Mouse (Mus musculus) hindbrain, embryonic 16.5 days (tissue): ENCODE data around the gene Acadsb. TPM values are rescaled to one million over a fixed set of nuclear protein-coding genes. Genes with fewer than 3 reads are reported as not detected.

ENCODE experiments used
- ATAC-seq: fragments of 200-750 bp; cut with Nextera tagmentation; 2 replicates; pipeline ENCODE4 v1.8.0; 2017; ENCODE audit warnings: moderate TSS enrichment, moderate library complexity
- H3K27ac ChIP-seq: fragments of 300-500 bp; sonication (generic); 2 replicates; pipeline ENCODE4 v1.5.1; 2014; ENCODE audit warnings: low read depth, mild to moderate bottlenecking, control low read depth, low read length, moderate library complexity
- H3K27me3 ChIP-seq: fragments of 300-500 bp; sonication (generic); replicated peaks from 2 replicates; pipeline ENCODE4 v1.6.1; 2014; ENCODE audit warnings: low read length; ENCODE audit not compliant: control insufficient read depth, insufficient read depth
- H3K36me3 ChIP-seq: fragments of 300-500 bp; sonication (generic); 2 replicates; pipeline ENCODE4 v1.6.1; 2014; ENCODE audit warnings: mild to moderate bottlenecking, low read length, moderate library complexity, mixed read lengths; ENCODE audit not compliant: control insufficient read depth, insufficient read depth
- H3K4me1 ChIP-seq: fragments of 300-500 bp; sonication (generic); 2 replicates; pipeline ENCODE4 v1.6.1; 2014; ENCODE audit warnings: low read depth, low read length; ENCODE audit not compliant: control insufficient read depth, insufficient read depth
- H3K4me2 ChIP-seq: fragments of 300-500 bp; sonication (generic); 2 replicates; pipeline ENCODE4 v1.6.1; 2014; ENCODE audit warnings: mild to moderate bottlenecking, low read length, control low read depth, moderate library complexity
- H3K4me3 ChIP-seq: fragments of 300-500 bp; sonication (generic); 2 replicates; pipeline ENCODE4 v1.5.1; 2014; ENCODE audit warnings: mild to moderate bottlenecking, low read length, control low read depth, moderate library complexity
- H3K9ac ChIP-seq: fragments of 300-500 bp; sonication (generic); 2 replicates; pipeline ENCODE4 v1.6.1; 2014; ENCODE audit warnings: low read depth, mild to moderate bottlenecking, control low read depth, low read length, moderate library complexity
- H3K9me3 ChIP-seq: fragments of 300-500 bp; sonication (generic); 2 replicates; pipeline ENCODE4 v1.6.1; 2014; ENCODE audit warnings: mild to moderate bottlenecking, low read length, moderate library complexity; ENCODE audit not compliant: control insufficient read depth
- WGBS: fragments of 180-500 bp; shearing (Covaris S2); extraction: QIAGEN DNeasy Blood & Tissue Kit; methylation state at CpG from one replicate; pipeline ENCODE4 v1.1.7; 2014; 5-methylcytosine and 5-hydroxymethylcytosine counted together
- polyA plus RNA-seq: library from polyadenylated mRNA; unstranded; fragments of >200 nt; fragmentation: Nextera tagmentation; extraction: Ambion mirVana; gene quantifications from 2 replicates; pipeline ENCODE4 v1.2.1, GENCODE M21; 2015

The Acadsb gene
- polyA plus RNA-seq, 1 experiment from 2014 or later, result 101 TPM

GRCm38 (mm10) chr7:131434276-131434675 is 23.9 kb downstream of the Acadsb start:
- no peaks in the 10 kb centered on the region for H3K9me3 ChIP-seq
- ATAC-seq, result no peak
- no peak overlapping the region for H3K4me2 ChIP-seq
- H3K4me1 ChIP-seq, result no peaks in the 10 kb centered on the region
- H3K4me3 ChIP-seq, result no peak overlapping the region
- H3K27ac ChIP-seq, result no peak overlapping the region
- WGBS, result 98% methylated on average over 1 of the region's 1 CpGs
- peaks cover 19% of the 10 kb centered on the region for H3K36me3 ChIP-seq
- H3K9ac ChIP-seq, result no peak overlapping the region
- H3K27me3 ChIP-seq, result no peaks in the 10 kb centered on the region

- 68% methylated on average over 3 of the region's 3 CpGs for WGBS
- H3K4me2 ChIP-seq, result no peak overlapping the region
- no peaks in the 10 kb centered on the region for H3K27me3 ChIP-seq
- no peak overlapping the region for H3K4me3 ChIP-seq
- no peak overlapping the region for H3K27ac ChIP-seq
- no peak for ATAC-seq
- H3K9me3 ChIP-seq, result no peaks in the 10 kb centered on the region
- H3K36me3 ChIP-seq, result peaks cover 5% of the 10 kb centered on the region
- H3K4me1 ChIP-seq, result no peaks in the 10 kb centered on the region
- H3K9ac ChIP-seq, result no peak overlapping the region
Observed at GRCm38 (mm10) chr7:131437051-131437450, 26.6 kb downstream of the Acadsb start.

GRCm38 (mm10) chr7:131456714-131457113 is 46.3 kb downstream of the Acadsb start:
- ATAC-seq, result no peak
- Histone ChIP-seq H3K9me3 (no peaks in the 10 kb centered on the region), H3K4me1 (no peaks in the 10 kb centered on the region), H3K9ac (no peak overlapping the region), H3K27me3 (no peaks in the 10 kb centered on the region), H3K27ac (no peak overlapping the region), H3K4me3 (no peak overlapping the region), H3K4me2 (no peak overlapping the region), H3K36me3 (no peaks in the 10 kb centered on the region)
- 90% methylated on average over 5 of the region's 5 CpGs for WGBS

GRCm38 (mm10) chr7:131465117-131465601 is 54.8 kb downstream of the Acadsb start:
- Histone ChIP-seq H3K27ac (no peak overlapping the region), H3K36me3 (no peaks in the 10 kb centered on the region), H3K9me3 (no peaks in the 10 kb centered on the region), H3K9ac (no peak overlapping the region), H3K4me1 (no peaks in the 10 kb centered on the region), H3K27me3 (no peaks in the 10 kb centered on the region), H3K4me3 (no peak overlapping the region), H3K4me2 (no peak overlapping the region)
- 16% methylated on average over 3 of the region's 3 CpGs for WGBS
- no peak for ATAC-seq

GRCm38 (mm10) chr7:131465735-131466134 is 55.3 kb downstream of the Acadsb start:
- Histone ChIP-seq H3K4me3 (no peak overlapping the region), H3K36me3 (no peaks in the 10 kb centered on the region), H3K4me2 (no peak overlapping the region), H3K9ac (no peak overlapping the region), H3K27ac (no peak overlapping the region), H3K27me3 (no peaks in the 10 kb centered on the region), H3K9me3 (no peaks in the 10 kb centered on the region), H3K4me1 (no peaks in the 10 kb centered on the region)
- no peak for ATAC-seq
- 27% methylated on average over 3 of the region's 3 CpGs for WGBS

GRCm38 (mm10) chr7:131467312-131467711 is 56.9 kb downstream of the Acadsb start:
- H3K9me3 ChIP-seq, result no peaks in the 10 kb centered on the region
- WGBS, result 89% methylated on average over 3 of the region's 3 CpGs
- no peak for ATAC-seq

GRCm38 (mm10) chr7:131469506-131469905 is 59.1 kb downstream of the Acadsb start:
- Histone ChIP-seq H3K9me3 (no peaks in the 10 kb centered on the region), H3K27ac (no peak overlapping the region), H3K4me2 (no peak overlapping the region), H3K27me3 (no peaks in the 10 kb centered on the region), H3K36me3 (no peaks in the 10 kb centered on the region), H3K9ac (no peak overlapping the region), H3K4me3 (no peak overlapping the region), H3K4me1 (no peaks in the 10 kb centered on the region)
- 82% methylated on average over 3 of the region's 3 CpGs for WGBS
- no peak for ATAC-seq

More at GRCm38 (mm10) chr7:131467312-131467711, 56.9 kb downstream of the Acadsb start:
- Histone ChIP-seq H3K4me3 (no peak overlapping the region), H3K36me3 (no peaks in the 10 kb centered on the region), H3K9ac (no peak overlapping the region), H3K4me2 (no peak overlapping the region), H3K27me3 (no peaks in the 10 kb centered on the region), H3K4me1 (no peaks in the 10 kb centered on the region), H3K27ac (no peak overlapping the region)

GRCm38 (mm10) chr7:131471551-131471950 is 61.1 kb downstream of the Acadsb start:
- Histone ChIP-seq H3K27me3 (no peaks in the 10 kb centered on the region), H3K4me1 (no peaks in the 10 kb centered on the region), H3K9me3 (no peaks in the 10 kb centered on the region), H3K27ac (no peak overlapping the region), H3K4me2 (no peak overlapping the region), H3K4me3 (no peak overlapping the region), H3K9ac (no peak overlapping the region), H3K36me3 (no peaks in the 10 kb centered on the region)
- 89% methylated on average over 5 of the region's 5 CpGs for WGBS
- ATAC-seq, result no peak

GRCm38 (mm10) chr7:131477140-131477539 is 66.7 kb downstream of the Acadsb start:
- Histone ChIP-seq H3K9ac (no peak overlapping the region), H3K36me3 (no peaks in the 10 kb centered on the region)
- 13% methylated on average over 8 of the region's 8 CpGs for WGBS

GRCm38 (mm10) chr7:131478403-131478802 is 68.0 kb downstream of the Acadsb start:
- no peak for ATAC-seq
- Histone ChIP-seq H3K9ac (no peak overlapping the region), H3K4me3 (no peak overlapping the region), H3K9me3 (no peaks in the 10 kb centered on the region), H3K4me1 (no peaks in the 10 kb centered on the region), H3K36me3 (no peaks in the 10 kb centered on the region), H3K27me3 (no peaks in the 10 kb centered on the region), H3K4me2 (no peak overlapping the region), H3K27ac (no peak overlapping the region)
- WGBS, result 93% methylated on average over 5 of the region's 5 CpGs

More at GRCm38 (mm10) chr7:131477140-131477539, 66.7 kb downstream of the Acadsb start:
- Histone ChIP-seq H3K27me3 (no peaks in the 10 kb centered on the region), H3K4me3 (no peak overlapping the region), H3K9me3 (no peaks in the 10 kb centered on the region), H3K4me2 (no peak overlapping the region), H3K4me1 (no peaks in the 10 kb centered on the region), H3K27ac (no peak overlapping the region)
- ATAC-seq, result no peak
